Mouse (Mus musculus) erythroblast, embryonic 14.5 days (primary cell): ENCODE measurements around the gene Zfp385b.

Source experiments
- GATA1 ChIP-seq: IDR thresholded peaks from 2 replicates; pipeline ENCODE4 v1.6.1; 2012; ENCODE audit warnings: low read length, inconsistent platforms, mixed read lengths
- TAL1 ChIP-seq: IDR thresholded peaks from 3 replicates; pipeline ENCODE4 v1.6.1; 2012; ENCODE audit warnings: low read length, inconsistent platforms, mixed read lengths

- TF ChIP-seq GATA1 (no peak), TAL1 (no peak)
Observed at GRCm38 (mm10) chr2:77369174-77369573, 450.3 kb downstream of the Zfp385b start.
